Mouse (Mus musculus) erythroblast, embryonic 14.5 days (primary cell): ENCODE measurements around the gene Gal3st1. TPM values are rescaled to one million over a fixed set of nuclear protein-coding genes. Genes with fewer than 3 reads are reported as not detected.

Source experiments
- H3K27me3 ChIP-seq: 2 replicates; pipeline ENCODE4 v1.6.1; 2012; ENCODE audit warnings: inconsistent platforms; ENCODE audit not compliant: control insufficient read depth
- H3K36me3 ChIP-seq: 2 replicates; pipeline ENCODE4 v1.6.1; 2012; ENCODE audit warnings: mild to moderate bottlenecking, inconsistent platforms; ENCODE audit not compliant: control insufficient read depth
- H3K4me1 ChIP-seq: 2 replicates; pipeline ENCODE4 v1.6.1; 2012; ENCODE audit warnings: inconsistent platforms; ENCODE audit not compliant: control insufficient read depth
- H3K4me3 ChIP-seq: replicated peaks from 2 replicates; pipeline ENCODE3; 2012; ENCODE audit warnings: moderate library complexity, mild to moderate bottlenecking, inconsistent platforms
- H3K9me3 ChIP-seq: 2 replicates; pipeline ENCODE4 v1.6.1; 2012; ENCODE audit warnings: low read length, inconsistent platforms, mixed read lengths; ENCODE audit not compliant: control insufficient read depth
- GATA1 ChIP-seq: IDR thresholded peaks from 2 replicates; pipeline ENCODE4 v1.6.1; 2012; ENCODE audit warnings: low read length, inconsistent platforms, mixed read lengths
- TAL1 ChIP-seq: IDR thresholded peaks from 3 replicates; pipeline ENCODE4 v1.6.1; 2012; ENCODE audit warnings: low read length, inconsistent platforms, mixed read lengths
- polyA plus RNA-seq: library from polyadenylated mRNA; stranded (reverse); fragments of >175 nt; gene quantifications from 2 replicates; pipeline ENCODE4 v1.2.3, GENCODE M21; 2012

Gal3st1 gene
- polyA plus RNA-seq, 1 experiment: not detected

- no peaks in the 10 kb centered on the region for H3K4me1 ChIP-seq
- H3K4me3 ChIP-seq: no peak overlapping the region
- H3K27me3 ChIP-seq: no peaks in the 10 kb centered on the region
- no peaks in the 10 kb centered on the region for H3K36me3 ChIP-seq
- no peaks in the 10 kb centered on the region for H3K9me3 ChIP-seq
- TF ChIP-seq GATA1 (no peak), TAL1 (no peak)
These were observed 43.6 kb downstream of the Gal3st1 start for GRCm38 (mm10) chr11:4027066-4027465.

DNA sequence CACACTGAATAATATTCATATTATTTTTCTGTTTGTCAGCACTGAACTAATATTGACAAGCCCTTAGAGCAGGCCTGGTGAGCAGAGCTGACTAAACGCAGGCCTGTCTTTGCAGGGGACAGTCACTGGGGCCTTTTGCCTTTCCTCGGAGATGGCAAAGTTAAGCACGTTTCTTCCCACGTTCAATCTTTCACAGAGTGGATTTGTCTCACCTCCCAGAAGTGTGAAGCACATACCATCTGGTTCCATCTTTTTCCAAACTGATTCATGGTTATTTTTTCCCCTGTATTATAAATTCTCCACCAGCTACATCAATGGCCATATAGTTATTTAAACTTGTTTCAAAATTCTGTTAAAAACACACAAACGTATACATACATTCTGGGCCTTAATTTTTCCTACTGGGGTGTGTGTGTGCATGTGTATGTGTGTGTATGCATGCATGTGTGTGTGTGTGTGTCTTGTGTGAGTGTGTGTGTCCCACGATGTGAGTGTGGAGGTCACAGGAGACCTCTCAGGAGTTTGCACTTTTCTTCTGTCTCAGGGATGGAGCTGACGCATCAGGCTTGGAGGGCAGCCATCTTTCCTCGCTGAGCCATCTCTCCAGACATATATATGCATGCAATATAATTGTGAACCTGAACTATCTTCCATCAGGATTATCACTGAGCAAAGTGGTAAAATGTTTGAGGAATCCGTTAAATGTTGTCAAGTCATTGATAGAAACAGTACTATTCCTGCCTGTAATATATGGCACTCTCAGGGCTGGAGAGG is 44.3 kb downstream of the Gal3st1 start:
- Histone ChIP-seq H3K4me3 (no peak overlapping the region), H3K4me1 (no peaks in the 10 kb centered on the region), H3K27me3 (no peaks in the 10 kb centered on the region), H3K36me3 (no peaks in the 10 kb centered on the region), H3K9me3 (no peaks in the 10 kb centered on the region)
- TF ChIP-seq TAL1 (no peak), GATA1 (no peak)

DNA sequence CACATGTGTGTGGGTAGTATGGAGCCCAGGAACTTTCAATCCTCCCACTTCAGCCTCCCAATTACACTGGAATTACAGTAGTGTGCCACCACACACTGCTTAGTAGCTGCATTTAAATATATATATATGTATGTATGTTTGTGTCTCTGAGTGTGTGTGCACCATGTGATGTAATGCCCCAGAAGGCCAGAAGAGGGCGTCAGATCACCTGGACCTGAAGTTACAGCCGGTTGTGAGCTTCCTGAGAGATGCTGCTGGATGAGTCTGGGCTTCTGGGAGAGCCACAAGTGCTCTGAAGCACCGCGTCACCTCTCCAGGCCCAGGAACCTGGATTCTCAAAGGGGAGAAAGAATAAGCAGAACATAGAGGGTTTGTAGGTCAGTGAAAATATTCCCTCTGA is 45.9 kb downstream of the Gal3st1 start:
- H3K4me3 ChIP-seq: no peak overlapping the region
- H3K4me1 ChIP-seq: no peaks in the 10 kb centered on the region
- no peaks in the 10 kb centered on the region for H3K36me3 ChIP-seq
- no peaks in the 10 kb centered on the region for H3K27me3 ChIP-seq
- TF ChIP-seq TAL1 (no peak), GATA1 (no peak)
- no peaks in the 10 kb centered on the region for H3K9me3 ChIP-seq

GRCm38 (mm10) chr11:4031126-4031941 is 47.9 kb downstream of the Gal3st1 start, which contains the start of gene Sec14l4:
Sec14l4 (plus strand) TSS chr11:4031462.
- no peaks in the 10 kb centered on the region for H3K36me3 ChIP-seq
- no peaks in the 10 kb centered on the region for H3K9me3 ChIP-seq
- TF ChIP-seq TAL1: no peak
- TF ChIP-seq GATA1: no peak
- H3K4me3 ChIP-seq: peak within 1 kb of the TSS; percentile 27
- no peaks in the 10 kb centered on the region for H3K27me3 ChIP-seq
- H3K4me1 ChIP-seq: no peaks in the 10 kb centered on the region

DNA sequence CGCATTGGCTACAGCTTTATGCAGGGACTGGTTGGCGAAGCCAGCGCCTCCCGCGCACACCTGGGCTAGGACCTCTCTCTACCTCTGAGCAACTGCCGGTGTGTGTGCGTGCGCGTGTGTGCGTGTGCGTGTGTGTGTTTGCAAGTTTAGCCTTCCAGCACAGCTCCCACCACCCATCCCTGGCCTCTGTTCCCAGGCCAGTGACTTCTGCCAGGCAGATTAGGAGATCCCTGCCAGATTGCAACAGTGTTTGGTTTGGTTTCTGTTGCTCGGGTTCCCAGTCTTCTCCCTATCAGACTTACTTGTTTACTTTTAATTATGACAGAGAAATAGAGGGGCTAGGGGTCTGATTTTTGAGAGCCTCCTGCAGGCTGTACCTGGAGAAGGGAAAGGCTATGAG is 48.5 kb downstream of the Gal3st1 start:
- Histone ChIP-seq H3K4me1 (no peaks in the 10 kb centered on the region), H3K27me3 (no peaks in the 10 kb centered on the region), H3K36me3 (no peaks in the 10 kb centered on the region), H3K9me3 (no peaks in the 10 kb centered on the region), H3K4me3 (peak overlapping the region; percentile 27)
- TF ChIP-seq GATA1 (no peak), TAL1 (no peak)

GRCm38 (mm10) chr11:4033471-4033870 is 50.0 kb downstream of the Gal3st1 start:
- H3K36me3 ChIP-seq: no peaks in the 10 kb centered on the region
- no peak overlapping the region for H3K4me3 ChIP-seq
- no peaks in the 10 kb centered on the region for H3K9me3 ChIP-seq
- no peaks in the 10 kb centered on the region for H3K27me3 ChIP-seq
- TF ChIP-seq TAL1 (no peak), GATA1 (no peak)
- no peaks in the 10 kb centered on the region for H3K4me1 ChIP-seq

DNA sequence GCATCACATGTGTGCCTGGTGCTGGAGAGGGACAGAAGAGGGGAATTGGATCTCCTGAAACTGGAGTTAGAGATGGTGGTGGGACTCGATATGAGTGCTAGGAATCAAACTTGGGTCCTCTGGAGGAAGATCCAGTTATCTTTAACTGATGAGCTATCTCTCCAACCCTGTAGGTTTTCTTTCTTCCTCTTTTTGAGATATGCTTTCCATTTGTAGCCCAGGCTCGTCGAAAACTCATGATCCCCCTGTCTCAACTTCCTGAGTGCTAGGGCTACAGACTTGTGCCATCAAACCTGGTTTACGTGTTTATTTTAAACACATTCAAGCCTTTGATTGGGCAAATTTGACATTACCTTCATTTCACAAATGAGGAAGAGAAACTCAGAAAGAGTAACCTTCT is 50.7 kb downstream of the Gal3st1 start:
- Histone ChIP-seq H3K4me1 (no peaks in the 10 kb centered on the region), H3K36me3 (no peaks in the 10 kb centered on the region), H3K27me3 (no peaks in the 10 kb centered on the region), H3K9me3 (no peaks in the 10 kb centered on the region), H3K4me3 (no peak overlapping the region)
- no peak for TF ChIP-seq GATA1
- no peak for TF ChIP-seq TAL1

DNA sequence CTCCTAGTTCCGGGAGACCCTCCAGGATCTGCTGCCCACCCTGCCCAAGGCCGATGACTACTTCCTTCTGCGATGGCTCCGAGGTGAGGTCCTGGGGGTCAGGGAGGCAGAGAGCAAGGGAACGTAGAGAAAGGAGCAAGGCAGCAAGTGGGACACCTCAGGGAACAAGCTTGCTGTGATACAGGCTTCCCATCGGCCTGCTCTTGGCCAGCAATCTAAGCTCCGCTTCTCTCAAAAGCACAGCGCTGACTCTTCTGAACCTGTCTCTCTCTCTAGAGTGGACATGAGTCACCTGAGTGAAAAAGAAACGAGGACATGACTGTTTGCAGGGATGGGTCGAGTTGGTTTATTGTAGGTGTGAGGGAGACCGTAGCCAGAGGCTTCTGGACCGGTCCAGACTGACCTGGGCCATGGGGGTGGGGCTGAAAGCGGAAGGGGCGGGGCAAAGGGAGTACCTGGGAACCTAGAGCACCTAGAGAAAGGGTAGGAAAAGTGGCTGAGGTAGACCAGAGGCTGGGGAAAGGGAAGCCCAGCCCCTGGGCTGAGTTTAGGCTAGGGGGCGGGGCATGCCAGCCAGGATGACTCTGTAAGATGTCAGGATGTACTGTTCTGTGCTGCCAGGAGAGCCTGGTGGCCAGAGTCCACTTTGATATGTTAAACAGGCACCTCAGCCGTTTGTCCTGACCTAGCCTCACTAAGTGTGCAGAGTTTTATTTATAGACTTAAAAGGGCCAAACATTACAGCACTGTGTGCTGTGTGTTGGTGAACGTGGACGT is 51.9 kb downstream of the Gal3st1 start:
- H3K36me3 ChIP-seq: no peaks in the 10 kb centered on the region
- H3K4me1 ChIP-seq: no peaks in the 10 kb centered on the region
- no peak overlapping the region for H3K4me3 ChIP-seq
- no peak for TF ChIP-seq TAL1
- TF ChIP-seq GATA1: no peak
- no peaks in the 10 kb centered on the region for H3K27me3 ChIP-seq
- H3K9me3 ChIP-seq: no peaks in the 10 kb centered on the region

- Histone ChIP-seq H3K27me3 (no peaks in the 10 kb centered on the region), H3K36me3 (no peaks in the 10 kb centered on the region), H3K9me3 (no peaks in the 10 kb centered on the region), H3K4me3 (no peak overlapping the region), H3K4me1 (no peaks in the 10 kb centered on the region)
- TF ChIP-seq GATA1: no peak
- TF ChIP-seq TAL1: no peak
These were observed 52.5 kb downstream of the Gal3st1 start for GRCm38 (mm10) chr11:4035916-4036315.
